Mouse (Mus musculus) kidney, adult 2 months (tissue): ENCODE data around the gene Svop.

Source experiments
- CTCF ChIP-seq: fragments of 200-500 bp; conservative IDR thresholded peaks from 2 replicates; pipeline ENCODE4 v1.5.1; 2011; ENCODE audit warnings: low read depth, mild to moderate bottlenecking, control low read depth, low read length, moderate library complexity, mixed read lengths; ENCODE audit not compliant: insufficient read depth, insufficient read length
- POLR2A ChIP-seq: fragments of 200-500 bp; IDR thresholded peaks from one replicate; pipeline ENCODE4 v1.6.1; 2011; ENCODE audit warnings: low read depth, low read length, control low read depth

DNA sequence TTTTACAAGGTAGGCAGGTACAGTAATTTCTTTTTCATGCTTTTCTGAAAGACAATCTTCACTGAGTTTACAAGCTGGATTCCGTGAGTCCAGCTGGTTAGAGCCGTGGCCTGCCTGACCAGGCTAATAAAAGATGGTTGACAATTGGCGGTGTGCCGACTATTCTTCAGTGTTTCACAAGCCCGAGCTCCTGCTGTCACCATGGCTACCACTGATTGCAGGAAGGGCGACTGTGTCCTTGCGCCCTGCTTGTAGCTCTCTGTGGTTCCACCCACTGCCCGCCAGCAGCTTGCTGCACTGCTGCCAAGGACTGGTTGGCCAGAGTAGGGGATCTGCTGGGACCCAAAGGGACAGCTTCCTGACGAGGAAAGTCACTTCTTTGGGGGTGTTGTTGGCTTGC is 47.8 kb upstream of the Svop start:
- TF ChIP-seq CTCF (no peak), POLR2A (no peak)
